Mouse (Mus musculus) CH12.LX (cell line): ENCODE data around the gene Nktr.

Source experiments
- CHD2 ChIP-seq: IDR thresholded peaks from 2 replicates; pipeline ENCODE4 v1.6.1; 2011; ENCODE audit warnings: low read length, improper control_type of control experiment
- CTCF ChIP-seq, 2 experiments: IDR thresholded peaks in 1 of 2; conservative IDR thresholded peaks in 1 of 2; 2 replicates each; pipeline ENCODE4 v1.5.1; 2011 to 2012; ENCODE audit warnings: low read depth in 2 of 2, low read length in 2 of 2, improper control_type of control experiment in 1 of 2, inconsistent platforms in 1 of 2, mild to moderate bottlenecking in 1 of 2, moderate library complexity in 1 of 2
- EP300 ChIP-seq: IDR thresholded peaks from 2 replicates; pipeline ENCODE4 v1.6.1; 2011; ENCODE audit warnings: low read length, improper control_type of control experiment
- HCFC1 ChIP-seq: IDR thresholded peaks from 2 replicates; pipeline ENCODE4 v1.6.1; 2012; ENCODE audit warnings: low read depth, mild to moderate bottlenecking, inconsistent platforms, low read length, improper control_type of control experiment
- MAX ChIP-seq: IDR thresholded peaks from 2 replicates; pipeline ENCODE4 v1.6.1; 2011; ENCODE audit warnings: low read length, improper control_type of control experiment
- MAZ ChIP-seq: IDR thresholded peaks from 2 replicates; pipeline ENCODE4 v1.6.1; 2012; ENCODE audit warnings: low read depth, mild to moderate bottlenecking, inconsistent platforms, low read length, improper control_type of control experiment, moderate library complexity
- POLR2A ChIP-seq: IDR thresholded peaks from 2 replicates; pipeline ENCODE4 v1.6.1; 2011; ENCODE audit warnings: low read depth, mild to moderate bottlenecking, improper control_type of control experiment, low read length
- RAD21 ChIP-seq: IDR thresholded peaks from 2 replicates; pipeline ENCODE4 v1.6.1; 2011; ENCODE audit warnings: low read depth, mild to moderate bottlenecking, low read length, improper control_type of control experiment, moderate library complexity
- RCOR1 ChIP-seq: conservative IDR thresholded peaks from 2 replicates; pipeline ENCODE4 v1.6.1; 2012; ENCODE audit warnings: low read depth, mild to moderate bottlenecking, inconsistent platforms, low read length, improper control_type of control experiment
- USF1 ChIP-seq: IDR thresholded peaks from 2 replicates; pipeline ENCODE4 v1.6.1; 2014; ENCODE audit warnings: low read depth, mild to moderate bottlenecking, inconsistent platforms, low read length, improper control_type of control experiment
- ZC3H11A ChIP-seq: IDR thresholded peaks from 2 replicates; pipeline ENCODE4 v1.6.1; 2012; ENCODE audit warnings: low read depth, mild to moderate bottlenecking, inconsistent platforms, low read length, improper control_type of control experiment

DNA sequence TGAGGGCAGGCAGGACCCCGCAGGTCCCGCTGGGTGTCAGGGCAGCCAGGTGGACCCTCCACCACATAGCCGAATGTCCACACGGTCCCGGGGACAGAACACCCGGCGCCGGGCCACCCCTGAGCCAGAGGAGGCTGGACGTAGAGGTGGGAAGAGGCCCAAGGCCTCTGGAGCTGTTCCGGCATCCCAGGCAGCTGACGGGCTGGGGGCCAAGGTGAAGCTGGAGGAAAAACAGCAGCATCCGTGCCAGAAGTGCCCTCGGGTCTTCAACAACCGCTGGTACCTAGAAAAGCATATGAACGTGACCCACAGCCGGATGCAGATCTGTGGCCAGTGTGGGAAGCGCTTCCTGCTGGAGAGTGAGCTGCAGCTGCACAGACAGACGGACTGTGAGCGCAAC, 44.7 kb downstream of the Nktr start:
- no peak for TF ChIP-seq USF1
- no peak for TF ChIP-seq CTCF (conservative IDR thresholded peaks at IDR 0.05 in 1 of 2, IDR thresholded peaks at IDR 0.05 in 1 of 2; ENCODE audit: low read depth in 2 of 2, low read length in 2 of 2)
- no peak for TF ChIP-seq MAZ
- no peak for TF ChIP-seq POLR2A
- no peak for TF ChIP-seq CHD2
- no peak for TF ChIP-seq EP300
- TF ChIP-seq RAD21: no peak
- TF ChIP-seq HCFC1: no peak
- no peak for TF ChIP-seq ZC3H11A
- TF ChIP-seq RCOR1: no peak
- TF ChIP-seq MAX: no peak
